Mouse (Mus musculus): Measurements from ENCODE around the gene Mtfp1. TPM values are rescaled to one million over a fixed set of nuclear protein-coding genes. Genes with fewer than 3 reads are reported as not detected.
"Not testable (repeated sequence)": the region's sequence is repeated elsewhere in the genome, so short reads cannot be mapped to it uniquely, and the experiment has no call there.

Gene Mtfp1
- total and polyA plus RNA-seq, 2 experiments: 16.6 to 41.5 TPM

GRCm38 (mm10) chr11:4117372-4118071, 22.3 kb upstream of the Mtfp1 start:
- peak overlapping the region; percentile 92 for H3K4me3 ChIP-seq (ENCODE audit: insufficient read depth, low read depth, low read length)
- peak; percentile 99 for DNase-seq (ENCODE audit: extremely low read depth, low read depth, low spot score)
- TF ChIP-seq POLR2A (IDR thresholded peaks at IDR 0.05; ENCODE audit: extremely low read depth, insufficient read depth, low read length) (peak; percentile 49; the same call in 1 of the 2 replicates), CTCF (IDR thresholded peaks at IDR 0.05; ENCODE audit: low read depth, low read length) (0 out of 2 replicates have a peak, but pooled peaks have one; percentile 11)
- H3K27me3 ChIP-seq (ENCODE audit: control insufficient read depth, insufficient read depth, low read length): no peaks in the 10 kb centered on the region
- peaks cover 30% of the 10 kb centered on the region for H3K4me1 ChIP-seq (ENCODE audit: control insufficient read depth, insufficient read depth, low read length)
- 4% methylated on average over 3 of the region's 3 CpGs for WGBS
- peaks cover 5% of the 10 kb centered on the region; the same call in 1 of the 2 replicates for H3K36me3 ChIP-seq (ENCODE audit: control insufficient read depth, insufficient read depth, low read length)
- H3K79me2 ChIP-seq (ENCODE audit: control insufficient read depth, insufficient read depth, low read length): peaks cover 11% of the 10 kb centered on the region; the same call in 1 of the 2 replicates
- peak overlapping the region; percentile 98 for H3K27ac ChIP-seq (replicated peaks; ENCODE audit: insufficient read depth, low read depth, low read length)
- peak overlapping the region; percentile 96 for H3K9ac ChIP-seq (ENCODE audit: low read depth, low read length)

DNA sequence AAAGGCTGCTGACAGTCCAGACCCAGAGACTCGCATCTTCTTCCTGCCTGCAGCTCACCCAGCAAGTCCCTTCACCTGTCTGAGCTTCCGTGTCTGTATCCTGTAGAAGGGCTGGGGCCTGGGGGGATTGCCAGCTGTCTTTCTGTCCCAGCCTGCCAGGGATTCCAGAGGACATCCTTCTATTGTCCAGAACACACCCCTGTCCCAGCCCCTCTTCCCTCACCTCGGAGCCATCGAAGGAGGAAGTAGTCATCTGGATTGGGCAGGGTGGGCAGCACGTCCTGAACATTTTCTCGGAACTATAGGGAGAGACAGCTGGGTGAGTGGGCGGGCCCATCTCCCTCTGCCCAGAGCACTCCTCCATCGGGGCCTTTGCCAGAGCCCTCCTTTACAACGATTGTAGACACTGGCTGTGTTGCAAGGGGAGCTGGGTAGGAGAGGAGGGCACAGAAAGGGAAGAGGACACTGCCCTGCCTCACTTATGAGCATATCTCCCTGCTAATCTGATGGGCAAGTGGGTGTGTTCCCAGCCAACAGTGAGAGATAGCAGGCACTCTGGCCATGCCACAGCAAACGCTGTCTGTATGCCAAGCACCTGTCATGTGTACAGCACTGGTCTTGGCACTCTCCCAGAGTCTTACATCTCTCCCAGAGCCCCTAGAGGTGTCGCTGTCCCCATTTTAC, 21.4 kb upstream of the Mtfp1 start:
- H3K27me3 ChIP-seq (ENCODE audit: control insufficient read depth, insufficient read depth, low read length): no peaks in the 10 kb centered on the region
- peaks cover 29% of the 10 kb centered on the region for H3K4me1 ChIP-seq (ENCODE audit: control insufficient read depth, insufficient read depth, low read length)
- H3K79me2 ChIP-seq (ENCODE audit: control insufficient read depth, insufficient read depth, low read length): peaks cover 11% of the 10 kb centered on the region; the same call in 1 of the 2 replicates
- peak overlapping the region; percentile 96 for H3K9ac ChIP-seq (ENCODE audit: low read depth, low read length)
- peaks cover 5% of the 10 kb centered on the region; the same call in 1 of the 2 replicates for H3K36me3 ChIP-seq (ENCODE audit: control insufficient read depth, insufficient read depth, low read length)
- TF ChIP-seq POLR2A (IDR thresholded peaks at IDR 0.05; ENCODE audit: extremely low read depth, insufficient read depth, low read length) (no peak), CTCF (IDR thresholded peaks at IDR 0.05; ENCODE audit: low read depth, low read length) (no peak)
- peak; percentile 98 for DNase-seq (ENCODE audit: extremely low read depth, low read depth, low spot score)
- H3K4me3 ChIP-seq (ENCODE audit: insufficient read depth, low read depth, low read length): peak overlapping the region; percentile 50
- WGBS: 9% methylated on average over 11 of the region's 11 CpGs
- H3K27ac ChIP-seq (replicated peaks; ENCODE audit: insufficient read depth, low read depth, low read length): peak overlapping the region; percentile 86

GRCm38 (mm10) chr11:4115407-4115806, 20.2 kb upstream of the Mtfp1 start:
- peaks cover 14% of the 10 kb centered on the region; the same call in 1 of the 2 replicates for H3K36me3 ChIP-seq (ENCODE audit: control insufficient read depth, insufficient read depth, low read length)
- WGBS: 30% methylated on average over 4 of the region's 4 CpGs
- peaks cover 32% of the 10 kb centered on the region for H3K4me1 ChIP-seq (ENCODE audit: control insufficient read depth, insufficient read depth, low read length)

GRCm38 (mm10) chr11:4114541-4114940, 19.3 kb upstream of the Mtfp1 start:
- DNase-seq (ENCODE audit: extremely low read depth, low read depth, low spot score): not testable (repeated sequence)
- WGBS: 28% methylated on average over 6 of the region's 6 CpGs
- H3K36me3 ChIP-seq (ENCODE audit: control insufficient read depth, insufficient read depth, low read length): peaks cover 20% of the 10 kb centered on the region

More at GRCm38 (mm10) chr11:4115407-4115806, 20.2 kb upstream of the Mtfp1 start:
- H3K27me3 ChIP-seq (ENCODE audit: control insufficient read depth, insufficient read depth, low read length): no peaks in the 10 kb centered on the region
- H3K9ac ChIP-seq (ENCODE audit: low read depth, low read length): peak overlapping the region; percentile 71
- DNase-seq (ENCODE audit: extremely low read depth, low read depth, low spot score): peak; percentile 34
- TF ChIP-seq CTCF (IDR thresholded peaks at IDR 0.05; ENCODE audit: low read depth, low read length): no peak
- no peak for TF ChIP-seq POLR2A (IDR thresholded peaks at IDR 0.05; ENCODE audit: extremely low read depth, insufficient read depth, low read length)
- H3K79me2 ChIP-seq (ENCODE audit: control insufficient read depth, insufficient read depth, low read length): peaks cover 11% of the 10 kb centered on the region; the same call in 1 of the 2 replicates
- H3K27ac ChIP-seq (replicated peaks; ENCODE audit: insufficient read depth, low read depth, low read length): peak overlapping the region; percentile 86
- peak overlapping the region; percentile 45 for H3K4me3 ChIP-seq (ENCODE audit: insufficient read depth, low read depth, low read length)

DNA sequence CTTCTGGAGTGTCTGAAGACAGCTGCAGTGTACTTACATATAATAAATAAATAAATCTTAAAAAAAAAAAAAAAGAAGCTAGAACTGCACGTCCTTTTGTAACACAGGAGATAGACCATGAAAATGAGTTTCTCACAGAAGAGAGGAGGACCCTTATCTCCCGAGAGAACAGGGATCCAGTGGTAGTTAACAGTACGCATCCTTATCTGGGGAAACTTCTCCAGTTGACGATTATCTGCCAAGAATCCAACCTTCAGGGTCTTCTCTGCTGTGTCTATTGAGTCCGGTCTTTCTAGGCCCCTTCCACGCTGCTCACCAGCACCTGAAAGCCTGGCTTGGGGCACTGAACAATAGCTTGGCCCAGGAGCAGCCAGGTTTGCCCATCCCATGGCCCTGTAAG, 18.7 kb upstream of the Mtfp1 start:
- H3K36me3 ChIP-seq (ENCODE audit: control insufficient read depth, insufficient read depth, low read length): peaks cover 26% of the 10 kb centered on the region
- WGBS: 39% methylated on average over 6 of the region's 6 CpGs
- TF ChIP-seq POLR2A (IDR thresholded peaks at IDR 0.05; ENCODE audit: extremely low read depth, insufficient read depth, low read length): no peak
- TF ChIP-seq CTCF (IDR thresholded peaks at IDR 0.05; ENCODE audit: low read depth, low read length): no peak
- H3K4me3 ChIP-seq (ENCODE audit: insufficient read depth, low read depth, low read length): peak overlapping the region; percentile 6; the same call in 1 of the 2 replicates
- H3K27ac ChIP-seq (replicated peaks; ENCODE audit: insufficient read depth, low read depth, low read length): peak overlapping the region; percentile 49
- peaks cover 11% of the 10 kb centered on the region; the same call in 1 of the 2 replicates for H3K79me2 ChIP-seq (ENCODE audit: control insufficient read depth, insufficient read depth, low read length)
- peak overlapping the region; percentile 47 for H3K9ac ChIP-seq (ENCODE audit: low read depth, low read length)
- peaks cover 36% of the 10 kb centered on the region for H3K4me1 ChIP-seq (ENCODE audit: control insufficient read depth, insufficient read depth, low read length)
- H3K27me3 ChIP-seq (ENCODE audit: control insufficient read depth, insufficient read depth, low read length): no peaks in the 10 kb centered on the region
- DNase-seq (ENCODE audit: extremely low read depth, low read depth, low spot score): peak; percentile 33

More at GRCm38 (mm10) chr11:4114541-4114940, 19.3 kb upstream of the Mtfp1 start:
- H3K9ac ChIP-seq (ENCODE audit: low read depth, low read length); H3K4me3 ChIP-seq (ENCODE audit: insufficient read depth, low read depth, low read length); H3K27me3 ChIP-seq (ENCODE audit: control insufficient read depth, insufficient read depth, low read length): not testable (repeated sequence)
- Histone ChIP-seq H3K4me1 (ENCODE audit: control insufficient read depth, insufficient read depth, low read length) (peaks cover 36% of the 10 kb centered on the region), H3K27ac (replicated peaks; ENCODE audit: insufficient read depth, low read depth, low read length) (peak overlapping the region; percentile 86), H3K79me2 (ENCODE audit: control insufficient read depth, insufficient read depth, low read length) (peaks cover 11% of the 10 kb centered on the region; the same call in 1 of the 2 replicates)
